Mouse (Mus musculus) CH12.LX (cell line): ENCODE results near the gene Gsx2. TPM values are rescaled to one million over a fixed set of nuclear protein-coding genes. Genes with fewer than 3 reads are reported as not detected.

Experiments
- DNase-seq: peaks from one replicate; pipeline ENCODE4 v3.0.0-alpha.2; 2013; ENCODE audit errors: extremely low read depth
- H3K27ac ChIP-seq: 2 replicates; pipeline ENCODE4 v1.5.1; 2012; ENCODE audit warnings: low read depth, mild to moderate bottlenecking, control low read depth, moderate library complexity; ENCODE audit not compliant: insufficient read depth
- H3K27me3 ChIP-seq: replicated peaks from 2 replicates; pipeline ENCODE3; 2012; ENCODE audit warnings: inconsistent platforms
- H3K36me3 ChIP-seq, 2 experiments: replicated peaks in 1 of 2; 2 replicates each; pipeline versions ENCODE3 to v1.6.1; 2012; ENCODE audit warnings: inconsistent platforms in 1 of 2, low read length in 1 of 2, mild to moderate bottlenecking in 1 of 2, mixed read lengths in 1 of 2, moderate library complexity in 1 of 2; ENCODE audit not compliant: control insufficient read depth in 1 of 2, insufficient read depth in 1 of 2
- H3K4me1 ChIP-seq, 2 experiments: 2 replicates each; pipeline ENCODE4 v1.6.1; 2012; ENCODE audit warnings: inconsistent platforms in 1 of 2, moderate library complexity in 1 of 2; ENCODE audit not compliant: insufficient read depth in 2 of 2, control insufficient read depth in 1 of 2
- H3K4me2 ChIP-seq: 2 replicates; pipeline ENCODE4 v1.6.1; 2012; ENCODE audit warnings: low read depth, mild to moderate bottlenecking, control low read depth; ENCODE audit not compliant: poor library complexity, insufficient read depth, severe bottlenecking
- H3K4me3 ChIP-seq, 3 experiments: fragments of 150-350 bp in 1 of 3; sonication (generic) in 1 of 3; replicated peaks in 1 of 3; 2 replicates each; pipeline versions ENCODE3 to v1.5.1; 2011 to 2012; ENCODE audit warnings: low read depth in 2 of 3, low read length in 2 of 3, mild to moderate bottlenecking in 2 of 3, moderate library complexity in 2 of 3, control low read depth in 1 of 3, improper control_type of control experiment in 1 of 3, inconsistent platforms in 1 of 3, mixed read lengths in 1 of 3; ENCODE audit not compliant: poor library complexity in 1 of 3
- H3K79me2 ChIP-seq: replicated peaks from 2 replicates; pipeline ENCODE4 v1.6.1; 2012; ENCODE audit warnings: mild to moderate bottlenecking, moderate library complexity; ENCODE audit not compliant: control insufficient read depth, poor library complexity, insufficient read depth, severe bottlenecking; ENCODE audit errors: extremely low read depth
- H3K9ac ChIP-seq: 2 replicates; pipeline ENCODE4 v1.6.1; 2012; ENCODE audit warnings: low read depth, mild to moderate bottlenecking, control low read depth, moderate library complexity; ENCODE audit not compliant: insufficient read depth
- H3K9me3 ChIP-seq: replicated peaks from 2 replicates; pipeline ENCODE3; 2012; ENCODE audit warnings: low read length, inconsistent platforms, mixed read lengths
- BHLHE40 ChIP-seq: IDR thresholded peaks from 2 replicates; pipeline ENCODE4 v1.6.1; 2011; ENCODE audit warnings: mild to moderate bottlenecking, low read depth, low read length, improper control_type of control experiment
- CHD1 ChIP-seq: IDR thresholded peaks from 2 replicates; pipeline ENCODE4 v1.6.1; 2012; ENCODE audit warnings: low read depth, low read length, improper control_type of control experiment, inconsistent platforms
- CTCF ChIP-seq, 2 experiments: IDR thresholded peaks in 1 of 2; conservative IDR thresholded peaks in 1 of 2; 2 replicates each; pipeline ENCODE4 v1.5.1; 2011 to 2012; ENCODE audit warnings: low read depth in 2 of 2, low read length in 2 of 2, improper control_type of control experiment in 1 of 2, inconsistent platforms in 1 of 2, mild to moderate bottlenecking in 1 of 2, moderate library complexity in 1 of 2
- ELF1 ChIP-seq: IDR thresholded peaks from 2 replicates; pipeline ENCODE4 v1.6.1; 2014; ENCODE audit warnings: low read depth, mild to moderate bottlenecking, inconsistent platforms, low read length, improper control_type of control experiment
- EP300 ChIP-seq: IDR thresholded peaks from 2 replicates; pipeline ENCODE4 v1.6.1; 2011; ENCODE audit warnings: low read length, improper control_type of control experiment
- ETS1 ChIP-seq: conservative IDR thresholded peaks from 2 replicates; pipeline ENCODE4 v1.6.1; 2012; ENCODE audit warnings: low read depth, mild to moderate bottlenecking, inconsistent platforms, low read length, improper control_type of control experiment, moderate library complexity
- GABPA ChIP-seq: IDR thresholded peaks from 2 replicates; pipeline ENCODE4 v1.6.1; 2012; ENCODE audit warnings: low read depth, low read length, improper control_type of control experiment, inconsistent platforms; ENCODE audit not compliant: insufficient replicate concordance
- HCFC1 ChIP-seq: IDR thresholded peaks from 2 replicates; pipeline ENCODE4 v1.6.1; 2012; ENCODE audit warnings: low read depth, mild to moderate bottlenecking, inconsistent platforms, low read length, improper control_type of control experiment
- MAFK ChIP-seq: IDR thresholded peaks from 2 replicates; pipeline ENCODE4 v1.6.1; 2011; ENCODE audit warnings: low read length, improper control_type of control experiment; ENCODE audit not compliant: insufficient replicate concordance
- MAX ChIP-seq: IDR thresholded peaks from 2 replicates; pipeline ENCODE4 v1.6.1; 2011; ENCODE audit warnings: low read length, improper control_type of control experiment
- MAZ ChIP-seq: IDR thresholded peaks from 2 replicates; pipeline ENCODE4 v1.6.1; 2012; ENCODE audit warnings: low read depth, mild to moderate bottlenecking, inconsistent platforms, low read length, improper control_type of control experiment, moderate library complexity
- MEF2A ChIP-seq: IDR thresholded peaks from 2 replicates; pipeline ENCODE4 v1.6.1; 2014; ENCODE audit warnings: low read depth, mild to moderate bottlenecking, inconsistent platforms, low read length, improper control_type of control experiment, borderline replicate concordance
- NRF1 ChIP-seq: IDR thresholded peaks from 2 replicates; pipeline ENCODE4 v1.6.1; 2014; ENCODE audit warnings: low read depth, mild to moderate bottlenecking, inconsistent platforms, low read length, improper control_type of control experiment, moderate library complexity
- PAX5 ChIP-seq: IDR thresholded peaks from 2 replicates; pipeline ENCODE4 v1.6.1; 2012; ENCODE audit warnings: low read length, inconsistent platforms, mixed read lengths
- POLR2AphosphoS2 ChIP-seq: IDR thresholded peaks from 2 replicates; pipeline ENCODE4 v1.6.1; 2011; ENCODE audit warnings: low read depth, low read length, improper control_type of control experiment
- RAD21 ChIP-seq: IDR thresholded peaks from 2 replicates; pipeline ENCODE4 v1.6.1; 2011; ENCODE audit warnings: low read depth, mild to moderate bottlenecking, low read length, improper control_type of control experiment, moderate library complexity
- TBP ChIP-seq: conservative IDR thresholded peaks from 2 replicates; pipeline ENCODE4 v1.6.1; 2011; ENCODE audit warnings: low read depth, low read length, improper control_type of control experiment
- TCF12 ChIP-seq: IDR thresholded peaks from 2 replicates; pipeline ENCODE4 v1.6.1; 2014; ENCODE audit warnings: low read depth, mild to moderate bottlenecking, inconsistent platforms, low read length, improper control_type of control experiment
- USF1 ChIP-seq: IDR thresholded peaks from 2 replicates; pipeline ENCODE4 v1.6.1; 2014; ENCODE audit warnings: low read depth, mild to moderate bottlenecking, inconsistent platforms, low read length, improper control_type of control experiment
- USF2 ChIP-seq: conservative IDR thresholded peaks from 2 replicates; pipeline ENCODE4 v1.6.1; 2011; ENCODE audit warnings: low read depth, low read length, improper control_type of control experiment
- dilution Hi-C: fragments of 300-500 bp; cut with MboI; formaldehyde crosslinking; loops from 2 replicates; pipeline ENCODE4 v1.14.3; 2020; ENCODE audit warnings: low sequenced_read_pairs; ENCODE audit not compliant: extremely low pct_unique_long_range_greater_than_20kb, extremely low pct_ligation_motif_present
- in situ Hi-C: fragments of 300-500 bp; cut with MboI; formaldehyde crosslinking; loops from 3 replicates; pipeline ENCODE4 v1.14.3; 2019; ENCODE audit warnings: low sequenced_read_pairs, low pct_ligation_motif_present, low pct_unique_long_range_greater_than_20kb, mixed read lengths
- polyA plus RNA-seq: library from polyadenylated mRNA; unstranded; fragments of >175 nt; gene quantifications from 2 replicates; pipeline ENCODE4 v1.2.1, GENCODE M21; 2012; ENCODE audit warnings: low read depth; ENCODE audit not compliant: insufficient read length
- total RNA-seq, 2 experiments: library from RNA; depleted of rRNA; stranded (reverse); fragments of 300-350 nt in 1 of 2; fragments of >200 nt in 1 of 2; gene quantifications; 2 replicates each; pipeline ENCODE4 v1.2.3; 2012 to 2014

The Gsx2 gene
- total and polyA plus RNA-seq, 3 experiments = not detected

GRCm38 (mm10) chr5:75082439-75082838, 7.0 kb downstream of the Gsx2 start:
- no peaks in the 10 kb centered on the region for H3K27me3 ChIP-seq
- no peak for DNase-seq
- H3K4me1 ChIP-seq = peaks cover 4 to 16% of the 10 kb centered on the region in 2 experiments; a peak in 3 of 4 replicates
- in situ Hi-C loops = no loop called here
- no peaks in the 10 kb centered on the region for H3K9me3 ChIP-seq
- H3K4me2 ChIP-seq = no peak overlapping the region
- dilution Hi-C loops = no loop called here
- no peak for TF ChIP-seq GABPA
- no peak overlapping the region for H3K4me3 ChIP-seq
- no peaks in the 10 kb centered on the region for H3K79me2 ChIP-seq
- H3K9ac ChIP-seq = no peak overlapping the region
- H3K36me3 ChIP-seq = no peaks in the 10 kb centered on the region
- H3K27ac ChIP-seq = no peak overlapping the region

- no peak overlapping the region for H3K27ac ChIP-seq
- H3K9me3 ChIP-seq = no peaks in the 10 kb centered on the region
- dilution Hi-C loops = no loop called here
- no peak for DNase-seq
- no peaks in the 10 kb centered on the region for H3K36me3 ChIP-seq
- in situ Hi-C loops = no loop called here
- no peak overlapping the region for H3K9ac ChIP-seq
- peak overlapping the region; percentile 89 for H3K4me2 ChIP-seq
- no peaks in the 10 kb centered on the region for H3K27me3 ChIP-seq
- TF ChIP-seq MAX (no peak), TBP (no peak), EP300 (no peak), MAFK (no peak), CHD1 (no peak), BHLHE40 (no peak), POLR2AphosphoS2 (no peak), USF1 (no peak), MEF2A (no peak), ELF1 (no peak), HCFC1 (no peak), TCF12 (no peak), RAD21 (no peak), CTCF (conservative IDR thresholded peaks at IDR 0.05 in 1 of 2, IDR thresholded peaks at IDR 0.05 in 1 of 2; ENCODE audit: low read depth in 2 of 2, low read length in 2 of 2) (no peak), NRF1 (no peak), MAZ (no peak), USF2 (no peak), ETS1 (no peak), PAX5 (no peak)
- H3K4me3 ChIP-seq = no peak overlapping the region
- H3K4me1 ChIP-seq = peaks cover 4 to 13% of the 10 kb centered on the region in 2 experiments; a peak in 3 of 4 replicates
- H3K79me2 ChIP-seq = no peaks in the 10 kb centered on the region
Observed at GRCm38 (mm10) chr5:75083061-75083460, 7.7 kb downstream of the Gsx2 start.
